Mouse (Mus musculus): ENCODE measurements at regions not wholly inside any gene's neighbourhood (a gene's known extent, or its start where the extent isn't known, plus 50 kb on each side); places are given as distances from the start of the nearest gene placed in this dataset.
A peak's percentile ranks its signal among the peaks of the same experiment; 100 is the strongest.

DNA sequence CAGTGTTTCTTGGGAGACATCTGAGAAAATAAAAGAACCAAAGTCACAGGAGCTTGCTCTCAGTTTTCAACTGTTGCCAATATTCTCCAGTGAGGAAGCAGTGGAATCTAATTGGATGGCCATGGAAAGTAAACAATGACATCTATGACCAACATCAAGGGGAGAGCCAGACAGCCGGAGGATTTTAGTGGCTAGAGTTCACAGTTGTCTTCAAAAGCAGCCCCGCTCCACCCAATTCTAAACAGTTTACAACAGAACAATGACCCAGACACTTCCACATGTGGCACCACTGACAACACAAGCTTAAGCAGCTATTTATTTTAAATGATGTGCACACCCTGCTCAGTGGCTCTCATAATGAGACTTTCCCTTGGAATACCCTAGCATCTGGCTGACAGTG lies 317.5 kb upstream of the Isx start:
- Histone ChIP-seq H3K36me3 (ENCODE audit: insufficient read depth, low read length) (no peaks in the 10 kb centered on the region), H3K4me1 (ENCODE audit: insufficient read depth, low read depth, low read length) (no peaks in the 10 kb centered on the region), H3K9me3 (ENCODE audit: low read length) (no peaks in the 10 kb centered on the region), H3K4me2 (replicated peaks; ENCODE audit: low read depth, low read length) (no peak overlapping the region), H3K4me3 (ENCODE audit: low read depth, low read length) (no peak overlapping the region), H3K9ac (replicated peaks; ENCODE audit: low read depth) (no peak overlapping the region), H3K27ac (ENCODE audit: low read length) (no peak overlapping the region), H3K27me3 (replicated peaks; ENCODE audit: insufficient read depth, low read length) (no peaks in the 10 kb centered on the region)
- DNase-seq (ENCODE audit: low spot score) (no peak), ATAC-seq (no peak)
- no peak for TF ChIP-seq CTCF (IDR thresholded peaks at IDR 0.05)
- no peak for TF ChIP-seq EP300 (IDR thresholded peaks at IDR 0.05)
- 35% methylated on average over 2 of the region's 2 CpGs for WGBS

DNA sequence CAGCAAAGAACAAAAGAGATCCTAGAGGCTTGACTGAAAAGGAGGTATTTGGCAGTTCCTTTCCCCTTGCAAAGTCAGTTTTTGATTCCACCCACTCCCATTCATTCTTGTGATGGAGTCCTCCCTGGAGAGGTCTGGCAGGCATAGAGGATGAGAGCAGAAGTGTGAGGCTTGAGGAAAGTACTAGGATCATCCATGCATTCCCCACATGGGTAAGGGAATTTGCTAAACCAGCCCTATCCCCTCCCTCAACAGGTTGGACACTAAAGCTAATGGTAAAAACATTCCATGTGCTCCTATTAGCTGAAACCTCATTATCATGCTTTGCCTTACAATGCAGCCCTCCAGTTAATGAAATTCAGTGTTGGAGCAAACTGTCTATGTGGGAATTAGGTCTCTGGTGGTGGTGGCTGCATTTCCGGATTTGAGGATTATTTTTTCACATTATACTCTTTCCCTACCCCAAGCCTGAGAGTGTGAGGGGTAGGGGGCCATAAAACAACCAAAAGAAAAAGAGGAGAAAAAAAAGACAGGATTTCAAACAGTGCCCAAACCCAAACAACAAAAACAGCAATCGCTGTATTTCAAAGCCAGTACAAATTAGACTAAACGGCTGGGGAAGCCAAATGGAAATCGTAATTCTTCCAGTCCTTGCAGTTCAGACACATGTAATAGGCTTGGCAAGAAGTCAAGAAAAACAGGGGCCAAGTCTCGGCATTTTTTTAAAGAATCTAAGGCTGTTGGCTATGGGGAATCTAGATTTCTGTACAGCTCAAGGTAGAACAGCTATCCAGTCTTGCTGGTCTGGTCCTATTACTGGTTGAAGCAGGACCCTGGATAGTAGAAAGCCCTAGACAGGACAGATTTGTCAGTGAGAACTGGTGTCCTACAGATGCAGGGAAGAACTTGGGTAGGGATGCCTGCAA lies 315.2 kb upstream of the Isx start:
- Histone ChIP-seq H3K4me1 (ENCODE audit: insufficient read depth, low read depth, low read length) (no peaks in the 10 kb centered on the region), H3K4me2 (replicated peaks; ENCODE audit: low read depth, low read length) (no peak overlapping the region), H3K9me3 (ENCODE audit: low read length) (no peaks in the 10 kb centered on the region), H3K27me3 (replicated peaks; ENCODE audit: insufficient read depth, low read length) (no peaks in the 10 kb centered on the region), H3K9ac (replicated peaks; ENCODE audit: low read depth) (no peak overlapping the region), H3K27ac (ENCODE audit: low read length) (no peak overlapping the region), H3K36me3 (ENCODE audit: insufficient read depth, low read length) (no peaks in the 10 kb centered on the region), H3K4me3 (ENCODE audit: low read depth, low read length) (no peak overlapping the region)
- no peak for ATAC-seq
- WGBS, result 46% methylated on average over 5 of the region's 5 CpGs
- peak; percentile 18 for DNase-seq (ENCODE audit: low spot score)
- TF ChIP-seq EP300 (IDR thresholded peaks at IDR 0.05) (no peak), CTCF (IDR thresholded peaks at IDR 0.05) (no peak)

DNA sequence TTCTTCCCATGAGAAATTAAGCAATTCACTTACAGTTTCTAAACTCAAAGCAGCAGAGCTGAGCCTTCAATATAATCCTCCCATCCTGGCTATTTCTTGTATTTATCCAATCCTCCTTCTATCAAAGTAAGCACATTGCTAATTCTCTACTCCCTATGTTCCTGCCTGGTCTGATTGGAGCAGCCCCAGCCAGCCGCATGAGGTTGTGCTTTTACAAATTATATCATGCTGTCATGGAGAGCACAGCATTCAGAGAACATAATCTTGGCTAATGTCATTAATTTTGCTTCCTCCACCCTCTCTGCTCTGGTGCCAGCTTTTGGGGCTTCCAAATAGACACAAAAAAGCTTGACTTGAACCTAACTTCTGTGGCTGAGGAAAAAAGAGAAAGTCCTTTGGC lies 311.9 kb upstream of the Isx start:
- H3K4me2 ChIP-seq (replicated peaks; ENCODE audit: low read depth, low read length), result no peak overlapping the region
- DNase-seq (ENCODE audit: low spot score) (no peak), ATAC-seq (no peak)
- H3K9me3 ChIP-seq (ENCODE audit: low read length), result no peaks in the 10 kb centered on the region
- no peaks in the 10 kb centered on the region for H3K36me3 ChIP-seq (ENCODE audit: insufficient read depth, low read length)
- no peak overlapping the region for H3K27ac ChIP-seq (ENCODE audit: low read length)
- WGBS, result 86% methylated on average over 1 of the region's 1 CpGs
- no peak for TF ChIP-seq CTCF (IDR thresholded peaks at IDR 0.05)
- TF ChIP-seq EP300 (IDR thresholded peaks at IDR 0.05), result no peak
- no peak overlapping the region for H3K9ac ChIP-seq (replicated peaks; ENCODE audit: low read depth)
- no peak overlapping the region for H3K4me3 ChIP-seq (ENCODE audit: low read depth, low read length)
- no peaks in the 10 kb centered on the region for H3K27me3 ChIP-seq (replicated peaks; ENCODE audit: insufficient read depth, low read length)
- H3K4me1 ChIP-seq (ENCODE audit: insufficient read depth, low read depth, low read length), result no peaks in the 10 kb centered on the region
